Mouse (Mus musculus) gastrocnemius, postnatal 10 days (tissue): ENCODE measurements at regions not wholly inside any gene's neighbourhood (a gene's known extent, or its start where the extent isn't known, plus 50 kb on each side); places are given as distances from the start of the nearest gene placed in this dataset.

ENCODE experiments used
- DNase-seq: peaks from one replicate; pipeline ENCODE4 v3.0.0; 2021; ENCODE audit warnings: mixed read lengths

- no peak for DNase-seq
Observed at GRCm38 (mm10) chr3:52701601-52702000, 315.4 kb downstream of the Cog6 start.

GRCm38 (mm10) chr3:52693813-52694212 lies 323.2 kb downstream of the Cog6 start:
- no peak for DNase-seq

- DNase-seq, result no peak
Observed at GRCm38 (mm10) chr3:52685434-52686181, 331.4 kb downstream of the Cog6 start.

GRCm38 (mm10) chr3:52680824-52681388 lies 336.1 kb downstream of the Cog6 start:
- no peak for DNase-seq

- no peak for DNase-seq
Observed at GRCm38 (mm10) chr3:52676886-52677670, 340.0 kb downstream of the Cog6 start.

GRCm38 (mm10) chr3:52670628-52671028 lies 346.4 kb downstream of the Cog6 start:
- DNase-seq, result no peak

- no peak for DNase-seq
Observed at GRCm38 (mm10) chr3:52663161-52663602, 353.9 kb downstream of the Cog6 start.

- DNase-seq, result no peak
Observed at GRCm38 (mm10) chr3:52662164-52662908, 354.7 kb downstream of the Cog6 start.

- no peak for DNase-seq
Observed at GRCm38 (mm10) chr3:52653006-52653405, 364.0 kb downstream of the Cog6 start.

- no peak for DNase-seq
Observed at GRCm38 (mm10) chr3:52652476-52652870, 364.6 kb downstream of the Cog6 start.

GRCm38 (mm10) chr3:52651862-52652475 lies 365.1 kb downstream of the Cog6 start:
- DNase-seq, result no peak

GRCm38 (mm10) chr3:52650071-52650470 lies 367.0 kb downstream of the Cog6 start:
- no peak for DNase-seq

GRCm38 (mm10) chr3:52648836-52649500 lies 368.1 kb downstream of the Cog6 start:
- no peak for DNase-seq

GRCm38 (mm10) chr3:52647900-52648299 lies 369.1 kb downstream of the Cog6 start:
- DNase-seq, result no peak

GRCm38 (mm10) chr3:52647161-52647692 lies 369.8 kb downstream of the Cog6 start:
- no peak for DNase-seq

GRCm38 (mm10) chr3:52645156-52645555 lies 371.9 kb downstream of the Cog6 start:
- DNase-seq, result no peak

GRCm38 (mm10) chr3:52644178-52645128 lies 372.6 kb downstream of the Cog6 start:
- peak; percentile 52 for DNase-seq

- DNase-seq, result no peak
Observed at GRCm38 (mm10) chr3:52643796-52644177, 373.2 kb downstream of the Cog6 start.

GRCm38 (mm10) chr3:52643100-52643551 lies 373.9 kb downstream of the Cog6 start:
- DNase-seq, result peak; percentile 18
